Mouse (Mus musculus) right cerebral cortex, postnatal 14 days (tissue): Measurements from ENCODE around the gene Prrx2.
A peak's percentile ranks its signal among the peaks of the same experiment; 100 is the strongest.

Source experiments
- DNase-seq: peaks from one replicate; pipeline ENCODE4 v3.0.0; 2022

Prrx2 gene

DNA sequence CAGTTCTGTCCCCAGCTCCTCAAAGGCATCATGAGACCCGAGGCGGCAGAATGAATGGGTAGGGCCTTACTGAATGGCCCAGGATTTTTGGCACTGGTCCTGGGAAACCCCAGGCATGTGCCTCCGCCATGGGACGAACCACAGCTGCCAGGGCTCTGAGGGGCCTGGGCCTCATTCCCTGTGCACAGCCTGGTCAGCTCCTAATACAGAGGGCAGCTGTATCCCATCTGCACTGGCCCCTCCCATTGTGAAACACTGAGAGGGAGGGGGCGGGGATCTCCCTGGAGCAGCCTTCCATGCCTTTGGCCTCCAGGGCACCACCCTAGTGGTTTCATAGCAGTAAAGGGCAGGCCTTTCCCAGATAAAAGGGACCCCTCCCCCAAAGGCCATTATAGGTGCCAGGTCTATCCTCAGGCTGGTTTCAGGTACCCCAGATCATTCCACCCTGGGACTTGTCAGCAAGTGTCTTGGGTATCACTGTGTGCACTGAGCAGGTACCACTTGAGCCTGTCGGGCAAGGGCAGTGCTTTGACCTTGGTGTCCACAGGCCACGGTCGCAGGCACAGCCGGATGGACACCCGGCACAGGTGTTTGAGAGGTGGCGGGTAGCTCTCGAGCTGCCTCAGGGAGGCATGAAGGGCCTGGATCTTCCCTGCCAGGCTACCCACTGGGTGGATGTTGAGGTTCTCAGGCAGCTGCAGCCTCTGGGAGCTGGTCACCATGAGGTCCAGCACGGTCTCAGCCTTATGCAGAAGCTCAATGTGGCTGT lies 11.2 kb upstream of the Prrx2 start:
- peak; percentile 42 for DNase-seq

GRCm38 (mm10) chr2:30826825-30827748 lies 7.7 kb upstream of the Prrx2 start:
- peak; percentile 67 for DNase-seq

DNA sequence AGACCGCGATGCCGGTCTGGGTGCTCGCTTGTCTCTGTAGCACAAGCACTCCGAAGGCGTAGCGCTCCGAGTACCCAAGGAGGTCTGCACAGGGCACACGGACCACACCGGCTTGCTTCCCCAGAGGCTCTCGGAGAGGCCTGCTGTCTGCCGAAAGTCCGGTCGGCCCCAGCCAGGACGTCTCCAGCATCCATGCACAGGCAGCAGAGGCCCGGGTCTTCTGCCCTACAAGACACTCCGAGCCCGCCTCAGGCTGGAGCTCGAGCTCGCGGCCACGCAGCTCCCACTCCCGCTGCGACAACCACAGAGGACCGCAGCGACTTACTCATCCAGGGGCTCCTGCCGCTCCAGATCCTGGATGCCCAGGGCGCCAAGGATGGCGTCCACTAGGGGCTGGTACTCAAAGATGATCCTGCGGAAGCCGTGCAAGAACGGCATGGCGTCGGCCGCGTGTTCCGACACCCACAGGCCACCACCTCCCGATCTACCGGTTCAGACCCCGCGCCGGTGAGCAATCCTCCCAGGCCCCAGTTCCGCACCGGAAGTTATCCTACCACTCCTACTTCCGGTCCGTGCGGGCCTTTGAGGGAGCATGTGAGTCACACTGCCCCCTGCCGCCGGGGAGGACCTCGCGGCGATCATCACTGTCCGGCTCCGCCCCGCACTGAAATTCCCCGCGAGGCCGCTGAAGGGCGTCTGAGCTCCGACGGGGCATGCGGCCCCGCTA lies 6.9 kb upstream of the Prrx2 start:
- DNase-seq, result peak; percentile 97

DNA sequence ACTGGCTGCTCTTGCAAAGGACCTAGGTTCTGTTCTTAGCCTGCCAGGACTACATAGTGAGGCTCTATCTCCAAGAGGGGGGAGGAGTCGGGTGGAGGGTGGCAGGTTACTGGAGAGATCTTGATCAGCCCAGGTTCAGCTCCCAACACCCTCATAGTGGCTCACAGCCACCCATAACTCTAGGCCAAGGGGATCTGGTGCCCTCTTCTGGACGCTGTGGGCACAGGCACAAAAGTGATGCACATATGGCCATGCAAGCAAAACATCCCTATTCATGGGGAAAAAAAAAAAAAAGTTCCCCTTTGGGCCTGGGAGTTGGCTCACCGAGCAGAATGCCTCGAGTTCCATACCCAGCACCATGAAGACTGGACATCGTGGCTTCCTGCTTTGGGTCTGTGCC lies 5.5 kb upstream of the Prrx2 start:
- no peak for DNase-seq

- no peak for DNase-seq
These were observed 4.4 kb upstream of the Prrx2 start, which contains the start of gene Asb6 for GRCm38 (mm10) chr2:30830283-30830795. Gene Asb6 (minus strand): TSS chr2:30830333.

GRCm38 (mm10) chr2:30833644-30834043 lies 1.1 kb upstream of the Prrx2 start:
- DNase-seq, result no peak

DNA sequence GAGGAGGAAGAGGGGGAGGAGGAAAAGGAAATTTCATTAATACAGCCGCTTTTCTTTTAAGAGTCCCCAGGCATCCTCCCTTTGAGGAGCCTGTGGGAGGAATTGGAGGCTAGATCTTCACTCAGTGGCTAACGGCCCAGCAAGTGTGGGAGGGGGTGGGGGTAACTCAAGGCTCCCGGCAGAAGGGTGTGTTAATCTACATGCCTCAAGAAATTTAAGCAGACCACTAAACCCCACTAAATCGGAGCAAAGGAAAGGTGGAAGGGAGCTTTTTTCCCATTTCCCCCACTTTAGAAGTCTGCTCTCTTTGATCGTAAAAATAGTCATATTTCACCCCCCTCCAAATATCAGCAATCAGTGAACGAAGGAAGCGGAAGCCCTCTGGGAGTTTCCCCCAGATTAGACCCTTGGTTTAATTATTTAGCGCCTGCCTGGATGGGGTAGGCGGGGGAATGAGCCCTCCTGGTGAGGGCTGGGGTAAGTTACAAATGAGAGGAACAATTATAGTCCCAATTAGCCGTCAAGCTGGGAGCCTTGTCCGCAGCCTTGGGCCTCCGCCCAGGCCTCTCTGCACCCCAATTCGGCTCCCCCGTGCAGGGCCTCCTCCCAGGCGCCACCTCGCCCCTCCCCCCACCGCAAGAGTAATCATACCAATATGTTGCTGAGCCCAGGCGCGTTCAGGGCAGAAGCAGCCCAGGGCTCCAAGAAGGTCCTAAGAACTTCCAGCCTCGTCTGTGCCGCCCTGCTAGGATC lies 1.6 kb downstream of the Prrx2 start:
- peak; percentile 40 for DNase-seq

- no peak for DNase-seq
These were observed 7.8 kb downstream of the Prrx2 start for GRCm38 (mm10) chr2:30842615-30843014.

DNA sequence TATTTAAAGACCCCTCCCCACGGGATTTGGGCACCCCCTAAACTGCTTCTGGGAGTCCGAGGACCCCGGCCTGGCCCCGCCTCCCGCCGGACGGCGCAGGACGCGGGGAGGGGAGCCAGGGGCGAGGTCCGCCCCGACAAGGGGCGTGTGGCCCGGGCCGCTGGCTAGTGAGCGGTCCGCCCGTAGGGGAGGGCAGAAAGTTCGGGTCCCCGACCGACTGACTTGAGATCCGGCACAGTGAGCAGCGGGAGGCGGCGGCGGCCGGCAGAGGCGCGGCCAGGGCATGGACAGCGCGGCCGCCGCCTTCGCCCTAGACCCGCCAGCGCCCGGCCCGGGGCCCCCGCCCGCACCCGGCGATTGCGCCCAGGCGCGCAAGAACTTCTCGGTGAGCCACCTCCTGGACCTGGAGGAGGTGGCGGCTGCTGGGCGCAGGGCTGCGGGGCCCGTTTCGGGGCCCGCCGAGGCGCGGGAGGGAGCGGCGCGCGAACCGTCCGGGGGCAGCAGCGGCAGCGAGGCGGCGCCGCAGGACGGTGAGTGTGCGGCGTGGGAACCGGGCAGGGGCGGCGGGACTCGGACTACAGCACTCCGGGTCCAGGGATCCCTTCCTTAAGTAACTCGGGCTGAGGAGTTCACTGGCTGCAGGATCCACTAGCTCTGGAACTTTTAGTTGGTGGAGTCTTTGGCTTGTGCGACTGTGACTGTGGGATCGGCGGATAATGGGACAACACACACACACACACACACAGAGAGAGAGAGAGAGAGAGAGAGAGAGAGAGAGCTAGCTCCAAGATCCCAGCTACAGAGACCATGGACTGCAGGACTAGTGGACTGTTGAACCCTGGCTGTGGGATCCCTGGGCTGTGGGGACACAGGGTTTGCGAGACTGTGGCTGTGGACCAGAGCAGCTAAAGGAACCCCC lies 10.6 kb downstream of the Prrx2 start:
- no peak for DNase-seq

GRCm38 (mm10) chr2:30846236-30846635 lies 11.5 kb downstream of the Prrx2 start:
- no peak for DNase-seq

GRCm38 (mm10) chr2:30846723-30847122 lies 12.0 kb downstream of the Prrx2 start:
- DNase-seq, result no peak

- DNase-seq, result no peak
These were observed 13.4 kb downstream of the Prrx2 start for GRCm38 (mm10) chr2:30848184-30848583.

DNA sequence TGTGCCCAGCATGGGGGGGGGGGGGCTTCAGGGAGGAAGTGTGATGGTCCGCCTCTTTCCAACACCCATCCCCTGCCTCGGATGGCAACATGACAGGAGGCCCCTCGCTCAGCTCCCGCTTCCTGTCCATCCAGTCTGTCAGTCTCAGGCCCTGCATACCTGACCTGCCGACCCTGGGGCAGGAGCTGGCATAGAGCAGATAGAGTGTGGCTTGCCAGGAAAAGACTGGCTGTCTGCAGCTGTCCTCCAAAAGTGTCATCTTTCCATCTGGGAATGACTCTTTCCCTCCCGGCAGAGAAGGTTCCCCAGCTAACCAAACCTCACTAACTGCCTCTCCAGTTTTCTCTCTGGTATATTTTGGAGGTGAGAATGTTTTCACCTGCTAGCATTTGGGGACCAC lies 15.8 kb downstream of the Prrx2 start:
- DNase-seq, result no peak

- DNase-seq, result no peak
These were observed 18.1 kb downstream of the Prrx2 start for GRCm38 (mm10) chr2:30852771-30853313.

DNA sequence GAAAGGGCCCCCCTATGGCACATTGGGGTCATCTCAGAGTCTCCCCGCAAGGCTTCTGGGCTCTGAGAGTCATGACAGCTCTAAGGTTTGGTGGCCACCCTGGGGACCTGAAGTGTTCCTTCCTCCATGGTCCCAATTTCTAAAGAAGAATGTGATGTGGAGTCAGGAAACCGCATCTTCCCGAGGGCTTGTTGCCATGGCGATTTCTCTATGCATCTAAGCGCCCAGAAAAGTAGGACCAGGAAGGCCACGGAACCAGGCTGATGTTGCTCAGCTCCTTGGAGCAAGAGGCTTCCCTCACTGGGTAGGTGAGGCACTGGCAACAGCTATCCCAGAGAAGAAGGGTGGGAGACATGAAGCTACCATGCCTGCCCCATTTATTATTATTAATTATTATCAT lies 22.3 kb downstream of the Prrx2 start:
- peak; percentile 39 for DNase-seq

GRCm38 (mm10) chr2:30859782-30860181 lies 25.0 kb downstream of the Prrx2 start:
- DNase-seq, result no peak

DNA sequence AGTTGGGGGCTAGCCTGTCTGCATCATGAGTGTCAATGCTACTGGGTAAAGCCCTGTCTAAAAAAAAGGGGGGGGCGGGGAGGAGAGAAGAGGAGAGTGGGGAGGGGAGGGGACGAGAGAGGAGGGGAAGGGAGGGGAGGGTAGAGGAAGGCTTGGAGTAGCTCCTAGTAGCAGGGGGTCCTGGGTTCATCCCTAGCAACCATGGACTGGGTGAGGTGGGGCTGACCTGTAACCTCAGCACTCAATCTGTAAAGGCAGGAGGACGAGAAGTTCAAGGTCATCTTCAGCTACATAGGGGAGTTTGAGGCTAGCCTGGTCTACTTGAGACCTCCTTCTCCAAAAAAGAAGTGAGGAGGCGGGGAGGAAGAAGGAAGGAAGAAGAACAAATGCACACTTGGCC lies 27.3 kb downstream of the Prrx2 start:
- DNase-seq, result no peak

- no peak for DNase-seq
These were observed 28.8 kb downstream of the Prrx2 start for GRCm38 (mm10) chr2:30863574-30863973.

DNA sequence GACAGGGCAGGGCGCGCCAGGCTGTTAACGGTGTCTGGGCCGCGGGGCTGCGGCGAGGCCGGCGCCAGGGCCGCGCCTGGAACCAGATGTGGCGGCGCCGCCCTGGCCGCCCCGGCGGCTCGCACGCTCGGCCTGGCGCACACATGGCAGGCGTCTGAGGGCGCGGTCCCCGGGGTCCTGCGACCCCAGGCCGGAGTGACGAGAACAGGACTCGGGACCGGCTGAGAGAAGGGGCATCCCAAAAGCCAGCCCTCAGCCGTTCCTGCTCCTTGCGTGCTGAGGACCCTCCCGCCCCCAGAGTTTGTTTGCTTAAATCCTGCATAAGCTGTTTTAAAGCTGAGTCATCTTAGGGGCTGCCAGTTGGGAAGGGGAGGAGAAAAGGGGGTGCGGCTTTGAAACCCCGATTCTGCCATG lies 30.2 kb downstream of the Prrx2 start:
- DNase-seq, result no peak

GRCm38 (mm10) chr2:30865426-30865825 lies 30.7 kb downstream of the Prrx2 start:
- DNase-seq, result no peak

DNA sequence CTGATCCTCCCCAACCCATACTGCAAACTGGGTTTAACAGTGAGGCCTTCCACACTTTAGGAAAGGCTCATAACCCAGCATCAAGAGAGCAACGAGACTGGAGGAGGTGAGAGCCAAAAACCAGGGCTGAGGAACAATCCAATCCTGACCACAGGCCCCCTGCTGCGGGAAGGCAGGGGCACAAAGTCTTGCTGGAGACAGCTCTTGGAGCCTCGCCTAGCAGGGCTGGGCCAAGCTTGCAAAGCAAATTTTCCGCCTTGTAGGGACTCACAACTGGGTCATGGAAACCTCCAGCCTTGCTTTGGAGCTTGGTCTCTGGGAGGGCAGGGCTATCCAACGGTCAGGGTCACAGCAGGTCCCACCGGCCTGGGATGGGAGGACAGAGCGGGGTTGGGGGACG lies 36.1 kb downstream of the Prrx2 start:
- no peak for DNase-seq
